Mouse (Mus musculus): ENCODE data around the gene Iah1.

The Iah1 gene

GRCm38 (mm10) chr12:21318143-21318895 lies 2.1 kb downstream of the Iah1 start:
- DNase-seq (ENCODE audit: low read depth in 1 of 2, low spot score in 2 of 2): peak in 1 of 2 experiments; percentile 48

- no peak for DNase-seq (ENCODE audit: low read depth in 1 of 2, low spot score in 2 of 2)
Observed at GRCm38 (mm10) chr12:21320317-21320716, 4.1 kb downstream of the Iah1 start.

- DNase-seq (ENCODE audit: low read depth in 1 of 2, low spot score in 2 of 2): no peak
Observed at GRCm38 (mm10) chr12:21321170-21321569, 5.0 kb downstream of the Iah1 start.

GRCm38 (mm10) chr12:21322296-21322695 lies 6.1 kb downstream of the Iah1 start:
- DNase-seq (ENCODE audit: low read depth in 1 of 2, low spot score in 2 of 2): no peak

- no peak for DNase-seq (ENCODE audit: low read depth in 1 of 2, low spot score in 2 of 2)
Observed at GRCm38 (mm10) chr12:21322856-21323255, 6.7 kb downstream of the Iah1 start.

- no peak for DNase-seq (ENCODE audit: low read depth in 1 of 2, low spot score in 2 of 2)
Observed at GRCm38 (mm10) chr12:21324101-21324500, 7.9 kb downstream of the Iah1 start.

GRCm38 (mm10) chr12:21325266-21325665 lies 9.1 kb downstream of the Iah1 start:
- no peak for DNase-seq (ENCODE audit: low read depth in 1 of 2, low spot score in 2 of 2)

- no peak for DNase-seq (ENCODE audit: low read depth in 1 of 2, low spot score in 2 of 2)
Observed at GRCm38 (mm10) chr12:21326325-21326724, 10.1 kb downstream of the Iah1 start.

- no peak for DNase-seq (ENCODE audit: low read depth in 1 of 2, low spot score in 2 of 2)
Observed at GRCm38 (mm10) chr12:21329661-21330400, 13.6 kb downstream of the Iah1 start.

GRCm38 (mm10) chr12:21330961-21331576 lies 14.9 kb downstream of the Iah1 start:
- no peak for DNase-seq (ENCODE audit: low read depth in 1 of 2, low spot score in 2 of 2)

GRCm38 (mm10) chr12:21331711-21332110 lies 15.5 kb downstream of the Iah1 start:
- no peak for DNase-seq (ENCODE audit: low read depth in 1 of 2, low spot score in 2 of 2)

GRCm38 (mm10) chr12:21333021-21333420 lies 16.8 kb downstream of the Iah1 start:
- DNase-seq (ENCODE audit: low read depth in 1 of 2, low spot score in 2 of 2): no peak

- no peak for DNase-seq (ENCODE audit: low read depth in 1 of 2, low spot score in 2 of 2)
Observed at GRCm38 (mm10) chr12:21333766-21334165, 17.6 kb downstream of the Iah1 start.

GRCm38 (mm10) chr12:21335869-21336268 lies 19.7 kb downstream of the Iah1 start:
- DNase-seq (ENCODE audit: low read depth in 1 of 2, low spot score in 2 of 2): peak; percentile 50 to 73

- no peak for DNase-seq (ENCODE audit: low read depth in 1 of 2, low spot score in 2 of 2)
Observed at GRCm38 (mm10) chr12:21337171-21337570, 21.0 kb downstream of the Iah1 start.

- DNase-seq (ENCODE audit: low read depth in 1 of 2, low spot score in 2 of 2): no peak
Observed at GRCm38 (mm10) chr12:21340674-21341073, 24.5 kb downstream of the Iah1 start.

- DNase-seq (ENCODE audit: low read depth in 1 of 2, low spot score in 2 of 2): no peak
Observed at GRCm38 (mm10) chr12:21346972-21347371, 30.8 kb downstream of the Iah1 start.

- no peak for DNase-seq (ENCODE audit: low read depth in 1 of 2, low spot score in 2 of 2)
Observed at GRCm38 (mm10) chr12:21350113-21350876, 34.1 kb downstream of the Iah1 start.

- no peak for DNase-seq (ENCODE audit: low read depth in 1 of 2, low spot score in 2 of 2)
Observed at GRCm38 (mm10) chr12:21353681-21354080, 37.5 kb downstream of the Iah1 start.

- no peak for DNase-seq (ENCODE audit: low read depth in 1 of 2, low spot score in 2 of 2)
Observed at GRCm38 (mm10) chr12:21362686-21363085, 46.5 kb downstream of the Iah1 start.

- no peak for DNase-seq (ENCODE audit: low read depth in 1 of 2, low spot score in 2 of 2)
Observed at GRCm38 (mm10) chr12:21363195-21363594, 47.0 kb downstream of the Iah1 start.
